Mouse (Mus musculus) E14TG2a.4 (cell line): Measurements from ENCODE around the gene Hnrnpl.

Experiments used
- CTCF ChIP-seq: conservative IDR thresholded peaks from 2 replicates; pipeline ENCODE4 v1.5.1; 2014; ENCODE audit warnings: low read length
- NANOG ChIP-seq: IDR thresholded peaks from 2 replicates; pipeline ENCODE4 v1.6.1; 2014; ENCODE audit warnings: borderline replicate concordance, low read length, mixed read lengths
- POU5F1 ChIP-seq: IDR thresholded peaks from 2 replicates; pipeline ENCODE4 v1.6.1; 2014; ENCODE audit warnings: low read length, borderline replicate concordance

DNA sequence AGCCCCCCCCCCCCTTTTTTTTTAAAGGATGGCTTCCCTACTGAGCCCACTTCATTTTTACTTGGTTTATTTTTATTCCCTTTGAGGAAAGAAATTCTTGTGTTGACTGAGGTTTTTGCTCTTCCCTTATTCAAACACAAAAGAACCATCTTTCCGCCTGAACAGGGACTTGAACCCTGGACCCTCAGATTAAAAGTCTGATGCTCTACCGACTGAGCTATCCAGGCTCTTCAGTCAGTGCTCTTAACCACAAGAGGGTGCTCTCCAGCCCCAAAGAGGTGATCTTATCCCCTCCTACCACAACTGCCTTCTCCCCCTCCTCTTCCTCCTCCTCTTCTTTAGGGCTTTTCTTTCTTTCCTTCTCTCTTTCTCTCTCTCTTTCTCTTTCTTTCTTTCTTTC is 14.5 kb upstream of the Hnrnpl start:
- TF ChIP-seq CTCF, result peak; percentile 33
- TF ChIP-seq NANOG, result no peak
- no peak for TF ChIP-seq POU5F1
